Mouse (Mus musculus) lung, adult 2 months (tissue): ENCODE measurements around the gene Elovl2. TPM values are rescaled to one million over a fixed set of nuclear protein-coding genes. Genes with fewer than 3 reads are reported as not detected.
"Not testable (repeated sequence)": the region's sequence is repeated elsewhere in the genome, so short reads cannot be mapped to it uniquely, and the experiment has no call there.

Source experiments
- DNase-seq: peaks from one replicate; pipeline ENCODE4 v3.0.0; 2022
- H3K4me1 ChIP-seq: fragments of 200-500 bp; 2 replicates; pipeline ENCODE4 v1.6.1; 2011; ENCODE audit warnings: low read length; ENCODE audit not compliant: control insufficient read depth, insufficient read depth
- H3K4me3 ChIP-seq: fragments of 200-500 bp; replicated peaks from 2 replicates; pipeline ENCODE3; 2011; ENCODE audit warnings: low read depth, mild to moderate bottlenecking, control low read depth, low read length; ENCODE audit errors: extremely low read depth
- CTCF ChIP-seq: fragments of 200-500 bp; IDR thresholded peaks from 2 replicates; pipeline ENCODE4 v1.5.1; 2011; ENCODE audit warnings: mild to moderate bottlenecking, low read length, control low read depth; ENCODE audit not compliant: insufficient read depth
- POLR2A ChIP-seq: fragments of 200-500 bp; IDR thresholded peaks from 2 replicates; pipeline ENCODE4 v1.6.1; 2011; ENCODE audit warnings: low read depth, mild to moderate bottlenecking, control low read depth, low read length, borderline replicate concordance; ENCODE audit errors: extremely low read depth
- WGBS: fragments of 180-500 bp; shearing (Covaris S2); methylation state at CpG from one replicate; pipeline ENCODE4 v1.1.7; 2018; 5-methylcytosine and 5-hydroxymethylcytosine counted together
- polyA plus RNA-seq: library from polyadenylated mRNA; depleted of rRNA; stranded (reverse); fragments of >200 nt; gene quantifications from 2 replicates; pipeline ENCODE4 v1.2.3, GENCODE M21; 2012; rRNA removed

Elovl2 gene
- 0.03 and 0.08 TPM in 2 replicates for polyA plus RNA-seq

DNA sequence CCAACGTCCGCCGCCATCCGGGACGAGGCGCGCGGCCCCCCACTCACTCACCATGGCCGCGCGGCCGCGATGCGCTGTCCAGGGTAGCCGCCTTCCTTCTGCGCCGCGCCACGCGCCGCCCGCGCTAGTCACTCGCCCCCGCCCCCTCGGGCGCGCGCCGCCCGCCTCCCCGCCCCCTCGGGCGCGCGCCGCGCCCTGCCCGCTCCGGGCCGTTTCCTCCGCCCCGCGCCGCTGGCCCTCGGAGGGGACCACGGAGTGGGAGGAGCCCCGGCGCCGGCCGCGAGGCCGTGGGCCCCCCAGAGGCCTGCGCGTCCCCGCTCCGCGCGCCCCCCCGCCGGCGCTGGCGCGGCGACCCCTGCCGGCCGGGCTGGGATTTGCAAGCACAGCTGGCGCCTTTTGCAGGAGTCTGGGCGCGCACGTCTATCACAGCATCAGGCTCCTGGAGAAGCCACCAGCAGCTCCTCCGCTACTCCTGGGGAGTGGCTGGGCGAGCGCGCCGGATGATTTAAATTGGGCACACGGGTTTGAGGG, at the start of gene Elovl2:
TSS of gene Elovl2 (minus strand) at position 102 of the 531 bp plus-strand sequence.
- 3% methylated on average over 62 of the region's 77 CpGs for WGBS
- peak; percentile 48 for DNase-seq
- TF ChIP-seq CTCF, result no peak
- TF ChIP-seq POLR2A, result no peak
- peak within 1 kb of the TSS; percentile 36 for H3K4me3 ChIP-seq
- H3K4me1 ChIP-seq, result no peaks in the 10 kb centered on the region

DNA sequence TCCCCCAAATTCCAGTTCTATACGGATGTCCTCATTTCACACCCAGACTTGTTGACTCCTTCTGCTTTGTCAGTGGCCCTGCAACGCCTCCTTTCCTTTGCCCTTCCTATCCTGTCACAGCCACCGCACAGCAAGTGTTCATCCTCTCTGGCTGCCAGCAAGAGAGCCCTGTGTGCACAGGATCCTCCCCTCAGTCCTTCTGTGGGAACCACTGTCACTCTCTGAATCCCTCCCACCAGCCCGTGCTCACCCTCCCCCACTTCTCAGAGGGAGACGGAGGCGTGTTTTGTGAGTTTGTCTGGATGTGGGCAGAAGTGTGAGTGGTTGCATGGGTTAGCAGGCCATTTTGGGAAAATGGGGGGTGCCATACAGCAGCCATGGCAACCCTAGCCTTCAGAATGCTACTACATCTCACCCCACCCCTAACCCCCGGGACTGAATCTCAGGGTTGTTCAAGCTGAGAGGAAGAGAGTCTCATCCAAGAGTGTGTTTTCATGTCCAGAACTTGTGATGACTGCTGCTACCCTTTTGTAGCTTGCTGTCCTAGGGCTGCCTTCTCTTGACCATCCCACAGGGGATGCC, 47.7 kb upstream of the Elovl2 start:
- no peak for DNase-seq
- no peak overlapping the region for H3K4me3 ChIP-seq
- 46% methylated on average over 7 of the region's 7 CpGs for WGBS
- TF ChIP-seq POLR2A (no peak), CTCF (no peak)
- no peaks in the 10 kb centered on the region for H3K4me1 ChIP-seq

DNA sequence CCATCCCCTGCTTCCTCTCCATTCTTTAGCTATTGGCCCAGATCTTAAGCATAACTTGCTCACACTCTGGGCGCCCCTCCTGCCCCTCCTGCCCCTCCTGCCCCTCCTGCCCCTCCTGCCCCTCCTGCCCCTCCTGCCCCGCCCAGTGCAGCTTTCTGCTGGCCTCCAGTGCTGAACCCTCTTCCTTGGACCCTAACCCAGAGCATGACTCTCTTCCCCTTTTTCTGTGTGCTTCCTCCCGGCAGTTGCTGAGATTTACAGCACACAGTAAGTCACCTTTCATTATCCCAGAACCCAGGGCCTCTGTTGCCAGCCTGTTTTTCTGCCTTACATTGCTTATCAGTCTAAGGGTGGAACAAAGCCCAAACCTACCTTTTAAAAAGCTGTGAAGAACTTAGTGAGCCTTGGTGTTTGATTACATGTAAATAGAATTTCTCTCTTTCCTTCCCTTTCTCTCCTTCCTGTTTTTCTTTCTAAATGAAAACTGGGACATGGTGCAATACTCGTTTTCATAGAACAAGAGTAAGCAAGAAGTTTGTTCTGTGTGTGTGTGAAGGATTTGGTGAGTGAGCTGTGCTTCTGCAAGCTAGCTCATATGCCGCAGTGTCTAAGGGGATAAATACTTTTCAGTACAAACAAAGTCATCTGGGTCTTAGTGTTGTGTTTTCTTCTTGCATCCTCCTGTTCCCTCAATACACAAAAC, 43.2 kb upstream of the Elovl2 start:
- DNase-seq, result no peak
- TF ChIP-seq POLR2A (no peak), CTCF (no peak)
- Histone ChIP-seq H3K4me1 (no peaks in the 10 kb centered on the region; the same call in 1 of the 2 replicates), H3K4me3 (no peak overlapping the region)
- 68% methylated on average over 5 of the region's 5 CpGs for WGBS

DNA sequence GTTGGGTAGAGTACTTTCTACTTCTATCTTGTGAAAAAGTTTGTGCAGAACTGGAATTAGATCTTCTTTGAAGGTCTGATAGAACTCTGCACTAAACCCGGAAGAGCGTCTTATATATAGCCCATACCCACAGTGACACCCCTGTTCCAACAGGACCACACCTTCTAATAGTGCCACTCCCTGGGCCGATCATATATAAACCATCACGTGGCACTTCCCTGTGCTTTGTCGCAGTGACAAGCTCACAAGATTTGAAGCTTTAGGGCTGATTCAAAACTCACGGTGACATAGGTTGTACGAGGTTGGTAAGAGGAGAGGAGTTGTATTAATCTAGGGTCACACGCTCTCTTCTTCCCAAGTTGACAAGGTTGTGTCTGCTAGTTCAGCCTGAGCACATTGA, 41.4 kb upstream of the Elovl2 start:
- 92% methylated on average over 8 of the region's 8 CpGs for WGBS

DNA sequence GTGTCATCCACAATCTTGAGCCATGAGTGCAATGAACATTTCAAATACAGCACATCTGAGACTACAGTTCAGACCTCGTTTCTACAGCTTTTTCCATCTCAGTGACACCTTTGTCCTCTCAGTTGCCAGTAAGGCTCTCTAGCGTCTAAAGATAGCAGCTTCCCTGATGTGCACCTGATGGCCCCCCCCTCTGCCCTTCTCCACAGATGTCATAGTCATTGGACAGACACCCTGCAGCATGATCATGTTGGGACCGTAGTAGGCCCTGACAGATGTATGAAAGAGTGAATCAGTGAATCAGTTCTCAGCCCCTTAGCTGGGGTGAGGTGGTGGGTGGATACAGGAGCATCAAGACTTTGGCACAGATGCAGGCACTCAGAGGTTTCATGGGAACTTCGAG, 37.6 kb upstream of the Elovl2 start:
- 76% methylated on average over 4 of the region's 4 CpGs for WGBS
- TF ChIP-seq POLR2A (no peak), CTCF (no peak)
- no peak for DNase-seq
- Histone ChIP-seq H3K4me1 (no peaks in the 10 kb centered on the region; the same call in 1 of the 2 replicates), H3K4me3 (no peak overlapping the region)

More for the DNA sequence above, 41.4 kb upstream of the Elovl2 start:
- not testable (repeated sequence) for H3K4me1 ChIP-seq, DNase-seq, H3K4me3 ChIP-seq

DNA sequence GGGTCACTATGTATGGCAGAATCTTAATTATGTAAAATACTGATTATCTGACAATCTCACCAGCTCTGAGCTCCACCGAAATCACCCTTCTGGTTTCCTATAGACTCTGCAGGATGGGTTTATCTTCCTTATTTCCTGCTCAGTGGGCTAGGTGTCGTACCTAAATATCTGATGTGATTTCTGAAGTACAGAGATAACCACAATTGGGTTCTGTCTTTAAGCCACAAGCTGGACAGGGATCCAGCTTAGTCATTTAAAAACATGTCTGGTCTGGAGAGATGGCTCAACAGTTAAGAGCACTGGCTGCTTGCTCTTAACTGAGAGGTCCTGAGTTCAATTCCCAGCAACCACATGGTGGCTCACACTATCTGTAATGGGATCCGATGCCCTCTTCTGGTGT, 36.8 kb upstream of the Elovl2 start:
- TF ChIP-seq POLR2A, result no peak
- TF ChIP-seq CTCF, result no peak
- no peak for DNase-seq

DNA sequence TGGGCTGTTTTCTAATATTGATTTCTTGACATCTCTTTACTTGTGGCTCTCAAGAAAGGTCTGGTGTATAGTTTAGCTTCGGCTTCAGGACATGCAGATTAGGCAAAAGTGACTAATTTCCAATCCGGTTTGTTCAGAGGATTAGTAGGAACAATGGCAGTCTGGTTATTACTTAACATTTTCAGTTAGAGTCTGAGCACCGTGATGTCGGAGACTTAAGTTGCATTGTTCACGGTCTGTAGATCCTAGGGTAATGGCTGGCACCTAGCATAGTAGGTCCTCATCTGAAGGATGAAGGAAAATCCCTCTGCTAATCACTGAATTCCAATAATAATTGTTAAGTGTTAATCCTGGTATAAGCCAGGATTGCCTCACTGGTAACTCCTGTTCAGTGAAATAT, 35.9 kb upstream of the Elovl2 start:
- 91% methylated on average over 5 of the region's 5 CpGs for WGBS
- no peak overlapping the region for H3K4me3 ChIP-seq
- no peak for DNase-seq
- TF ChIP-seq POLR2A (no peak), CTCF (no peak)
- H3K4me1 ChIP-seq, result 0 out of 2 replicates have a peak, but pooled peaks cover 3% of the 10 kb centered on the region

More for the DNA sequence above, 36.8 kb upstream of the Elovl2 start:
- 93% methylated on average over 3 of the region's 3 CpGs for WGBS
- Histone ChIP-seq H3K4me3 (no peak overlapping the region), H3K4me1 (no peaks in the 10 kb centered on the region; the same call in 1 of the 2 replicates)

DNA sequence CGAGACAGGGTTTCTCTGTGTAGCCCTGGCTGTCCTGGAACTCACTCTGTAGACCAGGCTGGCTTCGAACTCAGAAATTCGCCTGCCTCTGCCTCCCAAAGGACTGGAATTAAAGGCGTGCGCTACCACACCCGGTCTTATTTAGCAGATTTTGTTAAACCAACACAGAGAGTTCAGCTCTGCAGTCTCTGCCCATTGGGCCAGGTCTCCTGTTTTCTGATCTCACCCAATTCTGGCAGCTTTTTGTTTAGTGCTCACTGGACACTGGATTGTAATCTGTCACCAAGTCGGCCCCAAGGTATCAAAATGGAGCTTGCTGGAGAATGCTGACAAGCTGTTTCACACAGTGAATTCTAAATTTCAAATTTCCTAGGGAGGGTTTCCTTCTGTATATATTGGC, 32.5 kb upstream of the Elovl2 start:
- TF ChIP-seq CTCF (no peak), POLR2A (no peak)
- Histone ChIP-seq H3K4me3 (no peak overlapping the region), H3K4me1 (peaks cover 3% of the 10 kb centered on the region; the same call in 1 of the 2 replicates)
- no peak for DNase-seq
- 95% methylated on average over 7 of the region's 7 CpGs for WGBS

DNA sequence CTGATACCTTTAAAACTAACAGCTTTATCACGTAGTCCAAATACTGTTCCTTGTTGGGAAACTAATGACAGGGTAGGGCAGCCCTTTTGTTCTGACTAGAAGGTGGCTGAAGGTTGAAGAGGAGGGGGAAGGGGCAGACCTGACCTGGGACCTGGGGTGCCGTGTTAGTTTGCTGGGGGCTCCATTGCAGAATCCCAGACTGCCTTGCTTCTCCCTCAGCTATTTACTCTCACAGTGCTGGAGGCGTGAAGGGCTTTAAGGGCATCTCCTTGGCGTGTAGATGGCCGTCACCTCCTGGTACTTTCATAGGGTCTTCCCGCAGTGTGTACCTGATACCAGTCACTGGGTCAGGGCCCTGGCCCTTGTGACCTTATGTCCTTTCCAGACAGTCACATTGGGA, 31.9 kb upstream of the Elovl2 start:
- 76% methylated on average over 6 of the region's 6 CpGs for WGBS
- DNase-seq, result no peak
- no peak overlapping the region for H3K4me3 ChIP-seq
- TF ChIP-seq CTCF (no peak), POLR2A (no peak)
- peaks cover 3% of the 10 kb centered on the region; the same call in 1 of the 2 replicates for H3K4me1 ChIP-seq

DNA sequence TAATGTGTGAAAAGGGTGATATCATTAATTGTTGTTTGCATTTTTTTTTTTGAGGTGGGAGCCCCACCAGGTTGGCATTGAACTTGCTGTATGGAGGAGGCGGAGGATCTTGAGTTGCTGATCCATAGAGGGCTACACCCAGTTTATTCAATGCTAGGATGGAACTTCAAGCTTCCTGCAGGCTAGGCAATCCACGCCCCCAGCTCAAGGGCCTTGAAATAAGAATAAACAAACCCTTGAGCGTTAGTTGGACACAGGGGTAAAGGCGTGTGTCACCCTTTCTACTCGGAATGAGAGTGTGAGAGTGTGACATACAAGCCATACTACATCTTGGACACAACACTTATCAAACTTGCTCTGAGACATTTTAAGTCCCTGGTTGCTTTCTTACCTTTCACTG, 31.5 kb upstream of the Elovl2 start:
- DNase-seq, result no peak
- Histone ChIP-seq H3K4me3 (no peak overlapping the region), H3K4me1 (peaks cover 3% of the 10 kb centered on the region; the same call in 1 of the 2 replicates)
- 29% methylated on average over 5 of the region's 5 CpGs for WGBS
- no peak for TF ChIP-seq CTCF
- no peak for TF ChIP-seq POLR2A

DNA sequence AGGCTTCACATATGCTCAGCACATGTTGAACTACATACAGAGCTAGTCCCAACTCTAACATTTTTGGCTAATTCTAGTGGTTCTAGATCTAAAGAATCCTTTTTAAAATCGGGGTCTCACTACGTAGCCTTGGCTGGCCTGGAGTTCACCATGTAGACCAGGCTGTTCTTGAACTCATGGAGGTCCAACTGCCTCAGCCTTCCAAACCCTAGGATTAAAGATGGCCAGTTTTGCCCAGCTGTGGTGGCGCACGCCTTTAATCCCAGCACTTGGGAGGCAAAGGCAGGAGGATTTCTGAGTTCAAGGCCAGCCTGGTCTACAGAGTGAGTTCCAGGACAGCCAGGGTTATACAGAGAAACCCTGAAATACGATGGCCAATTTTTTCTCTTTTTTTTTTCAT, 31.0 kb upstream of the Elovl2 start:
- H3K4me3 ChIP-seq, H3K4me1 ChIP-seq, DNase-seq: not testable (repeated sequence)
- 89% methylated on average over 5 of the region's 5 CpGs for WGBS
